ENCODE assay signal across 17 mouse cellular contexts in the genomic region with DNA sequence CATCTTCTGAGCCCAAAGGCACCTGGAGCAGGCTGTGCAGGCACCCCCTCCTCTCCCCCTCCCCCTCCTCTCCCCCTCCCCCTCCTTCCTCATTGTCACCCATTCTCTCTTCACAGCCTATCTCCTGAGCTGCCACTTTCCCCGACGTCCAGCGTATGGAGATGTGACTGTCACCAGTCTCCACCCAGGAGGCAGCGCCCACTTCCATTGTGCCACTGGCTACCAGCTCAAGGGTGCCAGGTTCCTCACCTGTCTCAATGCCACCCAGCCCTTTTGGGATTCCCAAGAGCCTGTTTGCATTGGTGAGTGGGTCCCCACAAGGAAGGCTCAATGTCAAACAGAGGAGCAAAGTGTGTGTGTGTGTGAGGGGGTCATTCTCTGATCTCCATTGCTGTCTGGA. TPM values are rescaled to one million over a fixed set of nuclear protein-coding genes. Genes with fewer than 3 reads are reported as not detected.
DNase-seq lines count a peak whose midpoint lies in the region; TF ChIP-seq lines count a peak whose summit lies in the region.
"Had no signal": no experiment of that assay in that cellular context is flagged by ENCODE, and none has a peak within 500 bp of the region (broad histone marks: within the 10 kb centered on the region; RNA-seq: fewer than 3 reads in every experiment).

No protein-coding gene starts in this region.

- H3K27me3 ChIP-seq in cerebellum, adult 2 months (ENCODE audit: control insufficient read depth, insufficient read depth, low read length) = no peaks in the 10 kb centered on the region

- WGBS in cerebellum, adult 2 months = 81% methylated on average over 4 of the region's 4 CpGs

- H3K27ac ChIP-seq in cerebellum, adult 2 months (ENCODE audit: insufficient read depth, low read length) = no peak overlapping the region

- TF ChIP-seq POLR2A in cerebellum, adult 2 months (IDR thresholded peaks at IDR 0.05; ENCODE audit: borderline replicate concordance, insufficient read depth, low read length) = no peak

- peaks cover 26% of the 10 kb centered on the region for H3K4me1 ChIP-seq in cerebellum, adult 2 months (ENCODE audit: control insufficient read depth, insufficient read depth, low read length)

- TF ChIP-seq CTCF in cerebellum, adult 2 months (IDR thresholded peaks at IDR 0.05; ENCODE audit: borderline replicate concordance, insufficient read depth, low read depth, low read length) = no peak

- DNase-seq in cerebellum, adult 9-11 months = peak; percentile 51
- no peak for DNase-seq in cerebellum, adult 2 months
- peak; percentile 87 for DNase-seq in heart, adult 11 months
- no peak for DNase-seq in heart, adult 18-20 months
- DNase-seq: adrenal gland, adult 2 months; adrenal gland, adult 8-10 months; adrenal gland, postnatal 10 days; adrenal gland, postnatal 14 days; adrenal gland, postnatal 25 days; adrenal gland, postnatal 36 days; B cell, adult 2 months; cerebellum, adult 11 months; cerebellum, adult 11-12 months; cerebellum, adult 18-20 months had no signal

- no peak overlapping the region for H3K4me3 ChIP-seq in cerebellum, adult 2 months (replicated peaks; ENCODE audit: insufficient read depth, low read depth, low read length)

RNA-seq across cellular contexts. Expression of gene Phf12, which starts 13.8 kb away (rescaled TPM):
- 50.1 and 51.9 TPM in 2 replicates for polyA plus RNA-seq in cerebellum, adult 2 months (2012; rRNA removed)
- 10 to 100 TPM; 21.7 to 21.9 TPM for total RNA-seq in heart, adult 18-20 months (2021)

RNA-seq across cellular contexts. Expression of gene Sez6, which starts 38.2 kb away (rescaled TPM):
- polyA plus RNA-seq in cerebellum, adult 2 months (2012; rRNA removed) = 71.0 and 76.9 TPM in 2 replicates
- under 1 TPM; 0.12 to 0.31 TPM for total RNA-seq in heart, adult 18-20 months (2021)
- polyA plus RNA-seq: C2C12; CD4-positive, CD25-positive, alpha-beta regulatory T cell, adult 4 months; Patski had no signal

Comparison
In these comparisons a context has a peak if more than half of its experiments do, and no peak if none do; other contexts are left out.
1. DNase-seq: peak in cerebellum, adult 9-11 months (single experiment) and heart, adult 11 months (single experiment); none in cerebellum, adult 2 months (0 of 2) and heart, adult 18-20 months (0 of 2).